Mouse (Mus musculus): Measurements from ENCODE around the gene Svs5. TPM values are rescaled to one million over a fixed set of nuclear protein-coding genes. Genes with fewer than 3 reads are reported as not detected.
"Not testable (repeated sequence)": the region's sequence is repeated elsewhere in the genome, so short reads cannot be mapped to it uniquely, and the experiment has no call there.

The Svs5 gene
- polyA plus RNA-seq (2015; fragmentation: Nextera tagmentation; extraction: Ambion mirVana): not detected in 2 replicates

GRCm38 (mm10) chr2:164332440-164332839 is at the start of gene Svs5:
Gene Svs5, plus strand, starts transcription at chr2:164332740.
- 80% methylated on average over 3 of the region's 3 CpGs for WGBS
- H3K9me3 ChIP-seq; H3K36me3 ChIP-seq; H3K9ac ChIP-seq; H3K4me1 ChIP-seq (replicated peaks); H3K4me3 ChIP-seq; H3K27ac ChIP-seq; H3K4me2 ChIP-seq; H3K27me3 ChIP-seq; ATAC-seq (ENCODE audit: low FRiP score): not testable (repeated sequence)

GRCm38 (mm10) chr2:164288968-164289367 is 43.6 kb upstream of the Svs5 start, which contains the start of gene Svs3a:
Gene Svs3a, plus strand, starts transcription at chr2:164289268.
- H3K9ac ChIP-seq: not testable (repeated sequence)

DNA sequence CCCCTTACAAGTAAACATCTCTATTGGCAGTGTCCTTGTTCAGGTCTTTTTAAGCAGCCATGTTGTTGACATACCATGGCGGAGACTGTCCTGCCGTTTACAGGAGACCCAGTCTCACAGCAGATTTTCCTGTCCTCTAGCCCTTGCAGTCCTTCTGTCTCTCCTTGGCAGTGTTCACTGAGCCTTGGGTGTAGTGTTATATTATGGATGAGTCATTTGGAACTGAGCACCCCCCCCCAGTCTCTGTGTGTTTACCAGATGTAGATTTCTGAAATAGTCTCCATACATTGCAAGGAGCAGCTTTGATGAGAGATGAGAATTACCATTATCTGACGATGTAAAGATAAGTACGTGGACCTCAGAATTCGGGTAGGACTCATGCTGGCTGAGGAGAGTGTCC is 19.9 kb upstream of the Svs5 start:
- no peaks in the 10 kb centered on the region for H3K36me3 ChIP-seq
- H3K9me3 ChIP-seq: no peaks in the 10 kb centered on the region
- no peak overlapping the region for H3K4me3 ChIP-seq
- H3K27ac ChIP-seq: no peak overlapping the region
- 92% methylated on average over 5 of the region's 5 CpGs for WGBS
- H3K9ac ChIP-seq: no peak overlapping the region
- H3K4me1 ChIP-seq (replicated peaks): no peaks in the 10 kb centered on the region
- H3K27me3 ChIP-seq: no peaks in the 10 kb centered on the region
- no peak overlapping the region for H3K4me2 ChIP-seq
- no peak for ATAC-seq (ENCODE audit: low FRiP score)

More at GRCm38 (mm10) chr2:164288968-164289367, 43.6 kb upstream of the Svs5 start, which contains the start of gene Svs3a:
- ATAC-seq (ENCODE audit: low FRiP score); H3K36me3 ChIP-seq; H3K4me2 ChIP-seq; H3K4me1 ChIP-seq (replicated peaks); H3K9me3 ChIP-seq; H3K27ac ChIP-seq; H3K4me3 ChIP-seq; H3K27me3 ChIP-seq: not testable (repeated sequence)
- WGBS: 80% methylated on average over 1 of the region's 1 CpGs

- not testable (repeated sequence) for H3K9ac ChIP-seq; H3K27me3 ChIP-seq; H3K36me3 ChIP-seq; H3K9me3 ChIP-seq; H3K27ac ChIP-seq; ATAC-seq (ENCODE audit: low FRiP score); H3K4me3 ChIP-seq; H3K4me2 ChIP-seq; H3K4me1 ChIP-seq (replicated peaks)
Observed at GRCm38 (mm10) chr2:164315460-164315859, 17.1 kb upstream of the Svs5 start.

- not testable (repeated sequence) for H3K9me3 ChIP-seq; H3K9ac ChIP-seq; ATAC-seq (ENCODE audit: low FRiP score); H3K27ac ChIP-seq; H3K4me2 ChIP-seq; H3K4me3 ChIP-seq; H3K4me1 ChIP-seq (replicated peaks); H3K36me3 ChIP-seq; H3K27me3 ChIP-seq
- 63% methylated on average over 1 of the region's 1 CpGs for WGBS
Observed at GRCm38 (mm10) chr2:164316451-164316850, 16.1 kb upstream of the Svs5 start, which contains the start of gene Svs6. Gene Svs6, plus strand, starts transcription at chr2:164316751.

- Histone ChIP-seq H3K4me2 (no peak overlapping the region), H3K4me3 (no peak overlapping the region), H3K9ac (no peak overlapping the region), H3K27ac (no peak overlapping the region), H3K9me3 (no peaks in the 10 kb centered on the region), H3K27me3 (no peaks in the 10 kb centered on the region), H3K36me3 (no peaks in the 10 kb centered on the region), H3K4me1 (replicated peaks) (no peaks in the 10 kb centered on the region)
- WGBS: 89% methylated on average over 6 of the region's 6 CpGs
- no peak for ATAC-seq (ENCODE audit: low FRiP score)
Observed at GRCm38 (mm10) chr2:164320983-164321382, 11.6 kb upstream of the Svs5 start.

GRCm38 (mm10) chr2:164343732-164344131 is 11.2 kb downstream of the Svs5 start:
- H3K4me1 ChIP-seq (replicated peaks); H3K36me3 ChIP-seq; H3K4me2 ChIP-seq; H3K9ac ChIP-seq; H3K27ac ChIP-seq; H3K9me3 ChIP-seq; H3K27me3 ChIP-seq; H3K4me3 ChIP-seq; ATAC-seq (ENCODE audit: low FRiP score): not testable (repeated sequence)
- 73% methylated on average over 1 of the region's 1 CpGs for WGBS

DNA sequence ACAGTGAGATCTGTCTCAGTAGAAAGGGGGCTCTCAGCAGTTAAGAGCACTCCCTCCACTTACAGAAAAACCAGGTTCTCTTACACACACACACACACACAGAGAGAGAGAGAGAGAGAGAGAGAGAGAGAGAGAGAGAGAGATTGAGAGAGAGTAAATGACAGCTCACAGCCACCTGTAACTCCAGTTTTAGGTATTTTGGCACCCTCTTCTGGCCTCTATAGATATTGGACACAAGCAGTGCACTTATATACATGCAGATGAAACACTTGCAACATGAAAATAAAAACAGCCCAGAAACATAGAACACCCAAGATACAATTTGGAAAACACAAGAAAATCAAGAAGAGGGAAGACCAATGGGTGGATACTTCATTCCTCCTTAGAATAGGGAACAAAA is 15.2 kb downstream of the Svs5 start:
- H3K4me1 ChIP-seq (replicated peaks); H3K4me2 ChIP-seq; H3K27me3 ChIP-seq; ATAC-seq (ENCODE audit: low FRiP score); H3K4me3 ChIP-seq; H3K36me3 ChIP-seq; H3K9ac ChIP-seq; H3K27ac ChIP-seq; H3K9me3 ChIP-seq: not testable (repeated sequence)

DNA sequence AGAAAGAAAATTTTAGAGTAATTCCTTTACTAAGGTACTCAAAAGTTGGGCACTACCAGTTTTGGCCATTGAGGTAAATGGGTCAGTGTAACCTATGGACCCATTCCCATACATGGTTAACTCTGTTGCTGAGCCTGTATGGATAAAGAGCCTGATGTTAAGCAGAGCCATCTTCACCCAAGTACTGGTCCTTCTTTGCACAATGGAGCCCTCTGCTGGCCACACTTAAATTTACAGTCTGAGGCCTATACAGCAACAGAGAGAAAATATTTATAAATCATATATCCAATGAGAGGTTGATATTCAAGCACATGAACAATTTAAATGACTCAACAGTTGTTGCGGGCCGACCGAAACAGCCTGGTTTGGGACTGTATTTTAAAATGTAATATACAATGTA is 16.4 kb downstream of the Svs5 start:
- Histone ChIP-seq H3K9me3 (no peaks in the 10 kb centered on the region), H3K4me2 (no peak overlapping the region), H3K4me3 (no peak overlapping the region), H3K4me1 (replicated peaks) (no peaks in the 10 kb centered on the region), H3K36me3 (no peaks in the 10 kb centered on the region), H3K27ac (no peak overlapping the region), H3K9ac (no peak overlapping the region), H3K27me3 (no peaks in the 10 kb centered on the region)
- WGBS: 93% methylated on average over 3 of the region's 3 CpGs
- ATAC-seq (ENCODE audit: low FRiP score): no peak

- no peak overlapping the region for H3K27ac ChIP-seq
- no peak overlapping the region for H3K4me2 ChIP-seq
- ATAC-seq (ENCODE audit: low FRiP score): no peak
- no peaks in the 10 kb centered on the region for H3K27me3 ChIP-seq
- no peak overlapping the region for H3K9ac ChIP-seq
- no peaks in the 10 kb centered on the region for H3K9me3 ChIP-seq
- H3K4me3 ChIP-seq: no peak overlapping the region
- WGBS: 91% methylated on average over 3 of the region's 3 CpGs
- no peaks in the 10 kb centered on the region for H3K4me1 ChIP-seq (replicated peaks)
- H3K36me3 ChIP-seq: no peaks in the 10 kb centered on the region
Observed at GRCm38 (mm10) chr2:164352697-164353096, 20.2 kb downstream of the Svs5 start.

- Histone ChIP-seq H3K9ac (no peak overlapping the region), H3K4me2 (no peak overlapping the region), H3K36me3 (no peaks in the 10 kb centered on the region), H3K27ac (no peak overlapping the region), H3K4me3 (no peak overlapping the region), H3K27me3 (no peaks in the 10 kb centered on the region), H3K9me3 (no peaks in the 10 kb centered on the region), H3K4me1 (replicated peaks) (no peaks in the 10 kb centered on the region)
- 87% methylated on average over 11 of the region's 11 CpGs for WGBS
- ATAC-seq (ENCODE audit: low FRiP score): no peak
Observed at GRCm38 (mm10) chr2:164353356-164353755, 20.8 kb downstream of the Svs5 start.

DNA sequence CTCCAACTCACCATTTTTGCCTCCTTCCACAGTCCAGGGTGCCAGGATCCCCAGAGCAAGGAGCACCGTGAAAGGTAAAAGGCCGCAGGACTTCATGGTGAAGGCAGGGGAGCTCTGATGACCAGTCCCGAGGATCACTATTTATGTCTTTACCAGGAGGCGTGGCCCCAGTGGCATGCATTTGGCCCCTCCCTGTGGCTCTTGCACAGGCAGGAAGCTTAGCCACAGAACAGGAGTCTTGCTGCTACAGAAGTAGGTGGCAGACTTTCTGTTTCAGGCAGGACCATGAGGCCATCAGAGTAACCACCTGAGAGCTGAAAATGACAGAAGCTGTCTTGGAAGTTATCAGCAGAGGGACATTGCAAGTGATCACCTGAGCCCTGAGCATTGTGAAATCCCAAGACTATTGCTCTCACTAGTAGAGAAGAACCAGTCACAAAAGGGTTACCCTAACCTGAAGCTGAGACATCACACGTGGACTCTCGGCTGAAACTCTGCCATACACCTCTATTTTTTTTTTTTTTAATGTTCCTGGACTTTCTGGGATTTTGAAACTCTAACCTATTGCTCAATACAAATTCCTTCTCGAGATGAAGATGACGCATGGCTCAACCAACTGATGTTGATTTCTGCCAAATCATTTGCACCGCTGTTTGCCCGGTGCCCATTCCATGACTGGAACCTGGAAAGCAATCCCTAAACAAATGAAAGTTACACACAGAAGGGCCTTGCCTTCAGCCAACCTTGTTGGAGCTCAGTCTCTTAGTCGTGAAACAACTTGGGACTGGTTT is 23.8 kb downstream of the Svs5 start:
- no peak overlapping the region for H3K4me2 ChIP-seq
- H3K4me3 ChIP-seq: no peak overlapping the region
- no peak overlapping the region for H3K27ac ChIP-seq
- ATAC-seq (ENCODE audit: low FRiP score): no peak
- no peaks in the 10 kb centered on the region for H3K36me3 ChIP-seq
- H3K27me3 ChIP-seq: peaks cover 6% of the 10 kb centered on the region; the same call in 1 of the 2 replicates
- no peak overlapping the region for H3K9ac ChIP-seq
- no peaks in the 10 kb centered on the region for H3K9me3 ChIP-seq
- WGBS: 87% methylated on average over 11 of the region's 11 CpGs
- no peaks in the 10 kb centered on the region for H3K4me1 ChIP-seq (replicated peaks)

GRCm38 (mm10) chr2:164358373-164358772 is 25.8 kb downstream of the Svs5 start:
- Histone ChIP-seq H3K27me3 (peaks cover 11% of the 10 kb centered on the region; the same call in 1 of the 2 replicates), H3K9me3 (no peaks in the 10 kb centered on the region), H3K9ac (no peak overlapping the region), H3K27ac (no peak overlapping the region), H3K4me2 (no peak overlapping the region), H3K4me3 (no peak overlapping the region), H3K36me3 (no peaks in the 10 kb centered on the region), H3K4me1 (replicated peaks) (no peaks in the 10 kb centered on the region)
- 90% methylated on average over 3 of the region's 3 CpGs for WGBS
- ATAC-seq (ENCODE audit: low FRiP score): no peak

All from hindbrain, embryonic 13.5 days (tissue).